Mouse (Mus musculus): ENCODE measurements around the gene Pip5k1a. TPM values are rescaled to one million over a fixed set of nuclear protein-coding genes. Genes with fewer than 3 reads are reported as not detected.
"Not testable (repeated sequence)": the region's sequence is repeated elsewhere in the genome, so short reads cannot be mapped to it uniquely, and the experiment has no call there.

The Pip5k1a gene
- polyA plus RNA-seq, 1 experiment from 2014 or later: 12.2 TPM

- H3K27ac ChIP-seq (ENCODE audit: low read depth, low read length): no peak overlapping the region; the same call in 1 of the 2 replicates
- H3K4me3 ChIP-seq (ENCODE audit: low read depth, low read length): no peak overlapping the region
- no peaks in the 10 kb centered on the region for H3K9me3 ChIP-seq (ENCODE audit: control insufficient read depth, low read length)
- no peaks in the 10 kb centered on the region for H3K27me3 ChIP-seq (ENCODE audit: control insufficient read depth, insufficient read depth, low read length)
- no peak overlapping the region for H3K4me2 ChIP-seq (ENCODE audit: low read depth, low read length)
- no peak for ATAC-seq (ENCODE audit: low read depth)
- no peak overlapping the region for H3K9ac ChIP-seq (replicated peaks; ENCODE audit: low read depth, low read length)
- 7% methylated on average over 6 of the region's 6 CpGs for WGBS
- H3K36me3 ChIP-seq (ENCODE audit: control insufficient read depth, insufficient read depth, low read length): peaks cover 3% of the 10 kb centered on the region; the same call in 1 of the 2 replicates
- H3K4me1 ChIP-seq (ENCODE audit: control insufficient read depth, insufficient read depth, low read length): peaks cover 5% of the 10 kb centered on the region; the same call in 1 of the 2 replicates
These were observed 22.5 kb upstream of the Pip5k1a start for GRCm38 (mm10) chr3:95129226-95129651.

GRCm38 (mm10) chr3:95124972-95125371 is 18.2 kb upstream of the Pip5k1a start:
- Histone ChIP-seq H3K36me3 (ENCODE audit: control insufficient read depth, insufficient read depth, low read length) (peaks cover 28% of the 10 kb centered on the region), H3K9ac (replicated peaks; ENCODE audit: low read depth, low read length) (no peak overlapping the region)
- peak; percentile 25; the same call in 1 of the 2 replicates for ATAC-seq (ENCODE audit: low read depth)

GRCm38 (mm10) chr3:95124246-95124645 is 17.5 kb upstream of the Pip5k1a start, which contains the start of gene Tmod4:
Tmod4 (plus strand) TSS chr3:95124476.
- no peak within 1 kb of the TSS for H3K9ac ChIP-seq (replicated peaks; ENCODE audit: low read depth, low read length)
- H3K9me3 ChIP-seq (ENCODE audit: control insufficient read depth, low read length): no peaks in the 10 kb centered on the region
- H3K27me3 ChIP-seq (ENCODE audit: control insufficient read depth, insufficient read depth, low read length): no peaks in the 10 kb centered on the region
- H3K36me3 ChIP-seq (ENCODE audit: control insufficient read depth, insufficient read depth, low read length): peaks cover 35% of the 10 kb centered on the region
- no peak within 1 kb of the TSS for H3K4me3 ChIP-seq (ENCODE audit: low read depth, low read length)
- no peak within 1 kb of the TSS; the same call in 1 of the 2 replicates for H3K27ac ChIP-seq (ENCODE audit: low read depth, low read length)
- H3K4me2 ChIP-seq (ENCODE audit: low read depth, low read length): no peak within 1 kb of the TSS
- ATAC-seq (ENCODE audit: low read depth): peak; percentile 42; the same call in 1 of the 2 replicates
- H3K4me1 ChIP-seq (ENCODE audit: control insufficient read depth, insufficient read depth, low read length): no peaks in the 10 kb centered on the region
- WGBS: 62% methylated on average over 6 of the region's 6 CpGs

More at GRCm38 (mm10) chr3:95124972-95125371, 18.2 kb upstream of the Pip5k1a start:
- WGBS: 28% methylated on average over 5 of the region's 5 CpGs
- Histone ChIP-seq H3K4me1 (ENCODE audit: control insufficient read depth, insufficient read depth, low read length) (no peaks in the 10 kb centered on the region), H3K27me3 (ENCODE audit: control insufficient read depth, insufficient read depth, low read length) (no peaks in the 10 kb centered on the region), H3K4me2 (ENCODE audit: low read depth, low read length) (no peak overlapping the region), H3K4me3 (ENCODE audit: low read depth, low read length) (no peak overlapping the region), H3K27ac (ENCODE audit: low read depth, low read length) (no peak overlapping the region; the same call in 1 of the 2 replicates), H3K9me3 (ENCODE audit: control insufficient read depth, low read length) (no peaks in the 10 kb centered on the region)

GRCm38 (mm10) chr3:95121580-95121979 is 14.8 kb upstream of the Pip5k1a start:
- H3K4me2 ChIP-seq (ENCODE audit: low read depth, low read length): no peak overlapping the region
- peaks cover 45% of the 10 kb centered on the region for H3K36me3 ChIP-seq (ENCODE audit: control insufficient read depth, insufficient read depth, low read length)
- no peak overlapping the region for H3K27ac ChIP-seq (ENCODE audit: low read depth, low read length)
- no peak for ATAC-seq (ENCODE audit: low read depth)
- 91% methylated on average over 6 of the region's 6 CpGs for WGBS
- no peaks in the 10 kb centered on the region for H3K27me3 ChIP-seq (ENCODE audit: control insufficient read depth, insufficient read depth, low read length)
- no peak overlapping the region for H3K9ac ChIP-seq (replicated peaks; ENCODE audit: low read depth, low read length)
- no peaks in the 10 kb centered on the region for H3K9me3 ChIP-seq (ENCODE audit: control insufficient read depth, low read length)
- no peaks in the 10 kb centered on the region for H3K4me1 ChIP-seq (ENCODE audit: control insufficient read depth, insufficient read depth, low read length)
- no peak overlapping the region for H3K4me3 ChIP-seq (ENCODE audit: low read depth, low read length)

- H3K9me3 ChIP-seq (ENCODE audit: control insufficient read depth, low read length): no peaks in the 10 kb centered on the region
- H3K4me1 ChIP-seq (ENCODE audit: control insufficient read depth, insufficient read depth, low read length): peaks cover 1% of the 10 kb centered on the region; the same call in 1 of the 2 replicates
- H3K4me2 ChIP-seq (ENCODE audit: low read depth, low read length): no peak overlapping the region
- peaks cover 51% of the 10 kb centered on the region for H3K36me3 ChIP-seq (ENCODE audit: control insufficient read depth, insufficient read depth, low read length)
- H3K4me3 ChIP-seq (ENCODE audit: low read depth, low read length): no peak overlapping the region
- H3K27ac ChIP-seq (ENCODE audit: low read depth, low read length): no peak overlapping the region
- no peak overlapping the region for H3K9ac ChIP-seq (replicated peaks; ENCODE audit: low read depth, low read length)
- no peaks in the 10 kb centered on the region for H3K27me3 ChIP-seq (ENCODE audit: control insufficient read depth, insufficient read depth, low read length)
- WGBS: 57% methylated on average over 2 of the region's 2 CpGs
- ATAC-seq (ENCODE audit: low read depth): no peak
These were observed 11.0 kb upstream of the Pip5k1a start for GRCm38 (mm10) chr3:95117751-95118150.

DNA sequence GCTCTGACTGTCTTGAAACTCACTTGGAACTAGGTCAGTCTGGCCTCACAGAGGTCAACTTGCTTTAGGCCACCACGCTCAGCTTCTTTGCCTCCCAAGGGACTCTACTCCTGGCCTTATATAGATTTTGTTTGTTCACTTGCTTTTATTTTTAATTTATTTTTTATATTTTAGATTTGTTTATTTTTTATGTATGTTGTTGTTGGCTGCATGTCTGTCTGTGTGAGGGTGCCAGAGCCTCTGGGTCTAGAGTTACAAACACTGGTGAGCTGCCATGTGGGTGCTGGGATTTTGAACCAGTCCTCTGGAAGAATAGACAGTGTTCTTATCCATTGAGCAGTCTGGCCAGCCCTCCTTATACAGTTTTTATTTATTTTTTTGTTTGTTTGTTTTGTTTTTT is 6.0 kb upstream of the Pip5k1a start:
- 95% methylated on average over 1 of the region's 1 CpGs for WGBS
- H3K27ac ChIP-seq (ENCODE audit: low read depth, low read length): no peak overlapping the region
- H3K4me2 ChIP-seq (ENCODE audit: low read depth, low read length): peak overlapping the region; percentile 43
- H3K4me1 ChIP-seq (ENCODE audit: control insufficient read depth, insufficient read depth, low read length): peaks cover 11% of the 10 kb centered on the region
- no peak overlapping the region for H3K9ac ChIP-seq (replicated peaks; ENCODE audit: low read depth, low read length)
- H3K9me3 ChIP-seq (ENCODE audit: control insufficient read depth, low read length): no peaks in the 10 kb centered on the region
- H3K4me3 ChIP-seq (ENCODE audit: low read depth, low read length): no peak overlapping the region
- no peak for ATAC-seq (ENCODE audit: low read depth)
- no peaks in the 10 kb centered on the region for H3K27me3 ChIP-seq (ENCODE audit: control insufficient read depth, insufficient read depth, low read length)
- H3K36me3 ChIP-seq (ENCODE audit: control insufficient read depth, insufficient read depth, low read length): peaks cover 9% of the 10 kb centered on the region

- H3K27ac ChIP-seq (ENCODE audit: low read depth, low read length): peak within 1 kb of the TSS; percentile 90
- H3K4me2 ChIP-seq (ENCODE audit: low read depth, low read length): peak within 1 kb of the TSS; percentile 43
- H3K4me3 ChIP-seq (ENCODE audit: low read depth, low read length): peak within 1 kb of the TSS; percentile 56
- H3K27me3 ChIP-seq (ENCODE audit: control insufficient read depth, insufficient read depth, low read length): no peaks in the 10 kb centered on the region
- H3K36me3 ChIP-seq (ENCODE audit: control insufficient read depth, insufficient read depth, low read length): peaks cover 9% of the 10 kb centered on the region
- H3K4me1 ChIP-seq (ENCODE audit: control insufficient read depth, insufficient read depth, low read length): peaks cover 11% of the 10 kb centered on the region
- no peaks in the 10 kb centered on the region for H3K9me3 ChIP-seq (ENCODE audit: control insufficient read depth, low read length)
- peak; percentile 71 for ATAC-seq (ENCODE audit: low read depth)
- WGBS: under 1% methylated on average over 54 of the region's 54 CpGs
- H3K9ac ChIP-seq (replicated peaks; ENCODE audit: low read depth, low read length): peak within 1 kb of the TSS; percentile 56
These were observed 4.4 kb upstream of the Pip5k1a start, which contains the start of gene Vps72 for GRCm38 (mm10) chr3:95110911-95111726. Vps72 (plus strand) TSS chr3:95111022.

DNA sequence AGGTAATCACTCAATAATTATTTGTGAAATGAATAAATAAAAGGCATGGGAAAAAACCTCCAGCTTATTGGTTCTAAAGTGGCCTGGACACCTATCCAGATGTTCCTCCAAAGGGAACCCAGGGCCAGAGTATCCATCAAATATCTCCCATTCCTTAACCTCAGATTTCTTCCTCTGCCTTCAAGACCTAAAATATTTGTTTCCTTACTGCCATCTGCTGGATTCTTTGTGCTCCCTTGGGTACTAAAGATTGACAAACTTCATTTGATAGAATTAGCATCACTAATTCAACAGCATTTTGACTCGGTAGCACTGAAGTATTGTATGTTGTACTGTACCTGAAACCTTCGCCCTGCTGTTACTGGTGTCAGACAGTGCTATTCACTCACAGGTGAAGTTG is 1.2 kb upstream of the Pip5k1a start:
- H3K27me3 ChIP-seq (ENCODE audit: control insufficient read depth, insufficient read depth, low read length): no peaks in the 10 kb centered on the region
- H3K4me2 ChIP-seq (ENCODE audit: low read depth, low read length): no peak overlapping the region
- no peak for ATAC-seq (ENCODE audit: low read depth)
- H3K4me1 ChIP-seq (ENCODE audit: control insufficient read depth, insufficient read depth, low read length): peaks cover 21% of the 10 kb centered on the region
- no peak overlapping the region for H3K4me3 ChIP-seq (ENCODE audit: low read depth, low read length)
- whole genome bisulfite sequencing: 76% methylated on average over 2 of the region's 2 CpGs
- H3K36me3 ChIP-seq (ENCODE audit: control insufficient read depth, insufficient read depth, low read length): no peaks in the 10 kb centered on the region
- no peak overlapping the region for H3K27ac ChIP-seq (ENCODE audit: low read depth, low read length)
- H3K9ac ChIP-seq (replicated peaks; ENCODE audit: low read depth, low read length): no peak overlapping the region
- H3K9me3 ChIP-seq (ENCODE audit: control insufficient read depth, low read length): no peaks in the 10 kb centered on the region

- ATAC-seq (ENCODE audit: low read depth); H3K36me3 ChIP-seq (ENCODE audit: control insufficient read depth, insufficient read depth, low read length); H3K27me3 ChIP-seq (ENCODE audit: control insufficient read depth, insufficient read depth, low read length); H3K9ac ChIP-seq (replicated peaks; ENCODE audit: low read depth, low read length); H3K27ac ChIP-seq (ENCODE audit: low read depth, low read length); H3K9me3 ChIP-seq (ENCODE audit: control insufficient read depth, low read length): not testable (repeated sequence)
- Histone ChIP-seq H3K4me1 (ENCODE audit: control insufficient read depth, insufficient read depth, low read length) (peaks cover 15% of the 10 kb centered on the region), H3K4me3 (ENCODE audit: low read depth, low read length) (peak overlapping the region; percentile 66; the same call in 1 of the 2 replicates), H3K4me2 (ENCODE audit: low read depth, low read length) (peak overlapping the region; percentile 76)
These were observed 578 bp upstream of the Pip5k1a start for GRCm38 (mm10) chr3:95107308-95107707.

All from neural tube, embryonic 14.5 days (tissue).